Mouse (Mus musculus) thymus, adult 2 months (tissue): ENCODE data around the gene Irf2.

Experiments used
- CTCF ChIP-seq: fragments of 200-500 bp; IDR thresholded peaks from 2 replicates; pipeline ENCODE4 v1.5.1; 2012; ENCODE audit warnings: mild to moderate bottlenecking, control low read depth, low read length, moderate library complexity, borderline replicate concordance; ENCODE audit not compliant: control insufficient read depth, poor library complexity, insufficient read depth; ENCODE audit errors: extremely low read depth
- POLR2A ChIP-seq: fragments of 200-500 bp; IDR thresholded peaks from 2 replicates; pipeline ENCODE4 v1.6.1; 2012; ENCODE audit warnings: mild to moderate bottlenecking, low read length, control low read depth, moderate library complexity; ENCODE audit not compliant: control insufficient read depth, poor library complexity, insufficient read depth; ENCODE audit errors: extremely low read depth

GRCm38 (mm10) chr8:46761454-46761853, 21.9 kb downstream of the Irf2 start:
- TF ChIP-seq POLR2A, result no peak
- no peak for TF ChIP-seq CTCF
